Mouse (Mus musculus) MEL (cell line): ENCODE results near the gene Psmb7.

ENCODE experiments used
- BHLHE40 ChIP-seq: IDR thresholded peaks from 2 replicates; pipeline ENCODE4 v1.6.1; 2012; ENCODE audit warnings: low read depth, mild to moderate bottlenecking, inconsistent platforms, low read length, improper control_type of control experiment, borderline replicate concordance
- CTCF ChIP-seq, 3 experiments: IDR thresholded peaks in 2 of 3; conservative IDR thresholded peaks in 1 of 3; 2 replicates each; pipeline ENCODE4 v1.5.1; 2011 to 2012; ENCODE audit warnings: low read length in 3 of 3, low read depth in 2 of 3, mild to moderate bottlenecking in 2 of 3, improper control_type of control experiment in 1 of 3, inconsistent platforms in 1 of 3, mixed read lengths in 1 of 3, moderate library complexity in 1 of 3; ENCODE audit not compliant: control insufficient read depth in 1 of 3, insufficient read depth in 1 of 3, poor library complexity in 1 of 3, severe bottlenecking in 1 of 3
- GATA1 ChIP-seq: IDR thresholded peaks from 2 replicates; pipeline ENCODE4 v1.6.1; 2011; ENCODE audit warnings: low read depth, low read length, improper control_type of control experiment
- KAT2A ChIP-seq: conservative IDR thresholded peaks from 2 replicates; pipeline ENCODE4 v1.6.1; 2012; ENCODE audit warnings: low read depth, low read length, improper control_type of control experiment, inconsistent platforms
- MAX ChIP-seq: IDR thresholded peaks from 2 replicates; pipeline ENCODE4 v1.6.1; 2011; ENCODE audit warnings: low read length, improper control_type of control experiment
- POLR2A ChIP-seq, 2 experiments: IDR thresholded peaks; 2 replicates each; pipeline ENCODE4 v1.6.1; 2011 to 2012; ENCODE audit warnings: low read length in 2 of 2, mild to moderate bottlenecking in 2 of 2, control low read depth in 1 of 2, improper control_type of control experiment in 1 of 2, low read depth in 1 of 2, moderate library complexity in 1 of 2; ENCODE audit not compliant: control insufficient read depth in 1 of 2, insufficient read depth in 1 of 2, poor library complexity in 1 of 2
- RCOR1 ChIP-seq: IDR thresholded peaks from 2 replicates; pipeline ENCODE4 v1.6.1; 2012; ENCODE audit warnings: low read depth, mild to moderate bottlenecking, inconsistent platforms, low read length, improper control_type of control experiment
- TAL1 ChIP-seq: IDR thresholded peaks from 2 replicates; pipeline ENCODE4 v1.6.1; 2012; ENCODE audit warnings: mild to moderate bottlenecking, inconsistent platforms, low read length, moderate library complexity, mixed read lengths
- USF1 ChIP-seq: IDR thresholded peaks from 2 replicates; pipeline ENCODE4 v1.6.1; 2014; ENCODE audit warnings: low read depth, mild to moderate bottlenecking, inconsistent platforms, low read length, improper control_type of control experiment, moderate library complexity
- USF2 ChIP-seq, 2 experiments: IDR thresholded peaks; 2 replicates each; pipeline ENCODE4 v1.6.1; 2011 to 2012; ENCODE audit warnings: improper control_type of control experiment in 2 of 2, low read length in 2 of 2, borderline replicate concordance in 1 of 2, inconsistent platforms in 1 of 2, low read depth in 1 of 2, mild to moderate bottlenecking in 1 of 2; ENCODE audit not compliant: insufficient read depth in 1 of 2
- ZC3H11A ChIP-seq: IDR thresholded peaks from 2 replicates; pipeline ENCODE4 v1.6.1; 2012; ENCODE audit warnings: low read depth, mild to moderate bottlenecking, inconsistent platforms, low read length, improper control_type of control experiment

GRCm38 (mm10) chr2:38543158-38543557 is 100.7 kb downstream of the Psmb7 start:
- TF ChIP-seq BHLHE40: no peak
- no peak for TF ChIP-seq CTCF (IDR thresholded peaks at IDR 0.05 in 2 of 3, conservative IDR thresholded peaks at IDR 0.05 in 1 of 3; ENCODE audit: control insufficient read depth in 1 of 3, insufficient read depth in 1 of 3, low read depth in 2 of 3, low read length in 3 of 3, poor library complexity in 1 of 3, severe bottlenecking in 1 of 3)
- TF ChIP-seq MAX: no peak
- no peak for TF ChIP-seq TAL1
- TF ChIP-seq USF2 (IDR thresholded peaks at IDR 0.05; ENCODE audit: borderline replicate concordance in 1 of 2, insufficient read depth in 1 of 2, low read depth in 1 of 2, low read length in 2 of 2): no peak
- TF ChIP-seq RCOR1: no peak
- no peak for TF ChIP-seq POLR2A (IDR thresholded peaks at IDR 0.05; ENCODE audit: control insufficient read depth in 1 of 2, insufficient read depth in 1 of 2, low read depth in 1 of 2, low read length in 2 of 2, poor library complexity in 1 of 2)
- no peak for TF ChIP-seq KAT2A
- TF ChIP-seq ZC3H11A: no peak
- TF ChIP-seq USF1: no peak
- TF ChIP-seq GATA1: no peak
